Mouse (Mus musculus) heart, adult 2 months (tissue): ENCODE results near the gene Celf3.

Source experiments
- CTCF ChIP-seq: fragments of 200-600 bp; IDR thresholded peaks from 2 replicates; pipeline ENCODE4 v1.8.1; 2022; ENCODE audit warnings: antibody characterized with exemption, mild to moderate bottlenecking, moderate library complexity
- EP300 ChIP-seq: fragments of 200-500 bp; IDR thresholded peaks from 2 replicates; pipeline ENCODE4 v1.6.1; 2011; ENCODE audit warnings: low read depth, low read length, control low read depth; ENCODE audit not compliant: insufficient read depth
- POLR2A ChIP-seq: fragments of 200-500 bp; IDR thresholded peaks from 2 replicates; pipeline ENCODE4 v1.6.1; 2011; ENCODE audit warnings: mild to moderate bottlenecking, low read depth, low read length, control low read depth; ENCODE audit not compliant: insufficient read depth

DNA sequence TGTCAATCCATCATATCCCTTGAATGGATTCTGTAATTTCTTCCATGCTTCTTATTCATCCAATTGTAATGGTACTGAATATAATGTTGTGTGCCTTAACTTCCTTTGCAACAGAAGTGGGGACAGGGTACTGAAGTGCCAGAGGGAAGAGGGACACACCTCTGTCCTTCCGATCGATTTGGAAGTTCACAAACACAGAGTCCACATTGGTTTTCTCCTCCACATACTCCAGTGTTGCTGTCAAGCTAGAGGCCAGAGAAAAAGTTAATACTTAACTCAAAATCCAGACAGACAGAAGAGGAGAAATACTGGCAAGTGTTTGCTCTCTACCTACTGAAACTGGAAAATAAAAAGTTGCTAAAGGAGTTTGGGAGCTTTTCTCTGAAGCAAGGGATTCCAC, 43.8 kb upstream of the Celf3 start:
- TF ChIP-seq EP300: no peak
- no peak for TF ChIP-seq POLR2A
- no peak for TF ChIP-seq CTCF
